ENCODE assay signal across 9 mouse cellular contexts in genomic region chr2:65993371-65993770, GRCm38 (mm10).
DNase-seq lines count a peak whose midpoint lies in the region; ATAC-seq and TF ChIP-seq lines count a peak whose summit lies in the region.
"Had no signal": no experiment of that assay in that cellular context is flagged by ENCODE, and none has a peak within 500 bp of the region (broad histone marks: within the 10 kb centered on the region; RNA-seq: fewer than 3 reads in every experiment).

No protein-coding gene starts in this region.

- no peak for TF ChIP-seq CTCF in brain, embryonic 14.5 days (IDR thresholded peaks at IDR 0.05; ENCODE audit: borderline replicate concordance, extremely low read depth, insufficient read depth, insufficient read length)

- WGBS in hindbrain, embryonic 13.5 days: 24% methylated on average over 14 of the region's 14 CpGs
- 21% methylated on average over 14 of the region's 14 CpGs for WGBS in limb, embryonic 15.5 days

- H3K4me3 ChIP-seq in hindbrain, embryonic 13.5 days: no peak overlapping the region
- no peak overlapping the region for H3K4me3 ChIP-seq in limb, embryonic 15.5 days
- H3K4me3 ChIP-seq: liver, embryonic 15.5 days had no signal

- peak overlapping the region; percentile 42 for H3K4me2 ChIP-seq in hindbrain, embryonic 13.5 days
- H3K4me2 ChIP-seq in limb, embryonic 15.5 days: peak overlapping the region; percentile 19
- H3K4me2 ChIP-seq: liver, embryonic 15.5 days had no signal

- TF ChIP-seq POLR2A in brain, embryonic 14.5 days (IDR thresholded peaks at IDR 0.05; ENCODE audit: borderline replicate concordance, extremely low read depth, insufficient read depth, insufficient read length, poor library complexity, severe bottlenecking): no peak

- H3K9me3 ChIP-seq in hindbrain, embryonic 13.5 days: no peaks in the 10 kb centered on the region
- no peaks in the 10 kb centered on the region for H3K9me3 ChIP-seq in limb, embryonic 15.5 days
- H3K9me3 ChIP-seq: liver, embryonic 15.5 days had no signal

- DNase-seq in cerebellum, postnatal 36 days: peak; percentile 12 to 14
- DNase-seq in cerebellum, adult 8-10 months: no peak
- peak; percentile 92 for DNase-seq in brain, embryonic 14.5 days (ENCODE audit: low read depth)
- DNase-seq in frontal cortex, postnatal 10 days (ENCODE audit: low spot score in 2 of 2): no peak
- no peak for DNase-seq in right cerebral cortex, adult 18-20 months

- ATAC-seq in hindbrain, embryonic 13.5 days (ENCODE audit: low FRiP score): peak; percentile 62
- ATAC-seq in limb, embryonic 15.5 days (ENCODE audit: insufficient number of reproducible peaks, low FRiP score, low TSS enrichment, low read depth): no peak
- ATAC-seq in monocyte, adult 5-6 weeks (replicated peaks; ENCODE audit: insufficient number of reproducible peaks, low FRiP score, low TSS enrichment, poor library complexity, severe bottlenecking): no peak

- peak overlapping the region; percentile 46; the same call in 1 of the 2 replicates for H3K9ac ChIP-seq in hindbrain, embryonic 13.5 days
- H3K9ac ChIP-seq in limb, embryonic 15.5 days: no peak overlapping the region
- H3K9ac ChIP-seq: liver, embryonic 15.5 days had no signal

- no peaks in the 10 kb centered on the region for H3K27me3 ChIP-seq in hindbrain, embryonic 13.5 days
- no peaks in the 10 kb centered on the region for H3K27me3 ChIP-seq in limb, embryonic 15.5 days
- H3K27me3 ChIP-seq: liver, embryonic 15.5 days had no signal

- no peaks in the 10 kb centered on the region for H3K36me3 ChIP-seq in hindbrain, embryonic 13.5 days
- no peaks in the 10 kb centered on the region for H3K36me3 ChIP-seq in limb, embryonic 15.5 days
- H3K36me3 ChIP-seq: liver, embryonic 15.5 days had no signal

- peaks cover 52% of the 10 kb centered on the region for H3K4me1 ChIP-seq in hindbrain, embryonic 13.5 days (replicated peaks)
- peaks cover 7% of the 10 kb centered on the region for H3K4me1 ChIP-seq in limb, embryonic 15.5 days
- H3K4me1 ChIP-seq: liver, embryonic 15.5 days had no signal

- peak overlapping the region; percentile 92 for H3K27ac ChIP-seq in hindbrain, embryonic 13.5 days
- H3K27ac ChIP-seq in limb, embryonic 15.5 days: peak overlapping the region; percentile 12; the same call in 1 of the 2 replicates
- H3K27ac ChIP-seq: liver, embryonic 15.5 days had no signal

Comparison
In these comparisons a context has a peak if more than half of its experiments do, and no peak if none do; other contexts are left out.
1. DNase-seq: peak in cerebellum, postnatal 36 days (2 of 2) and brain, embryonic 14.5 days (single experiment); none in cerebellum, adult 8-10 months (single experiment), frontal cortex, postnatal 10 days (0 of 2) and right cerebral cortex, adult 18-20 months (single experiment).